Mouse (Mus musculus) midbrain, embryonic 14.5 days (tissue): ENCODE data around the gene Pdzrn3. TPM values are rescaled to one million over a fixed set of nuclear protein-coding genes. Genes with fewer than 3 reads are reported as not detected.

ENCODE experiments used
- ATAC-seq: fragments of 200-750 bp; cut with Nextera tagmentation; 2 replicates; pipeline ENCODE4 v1.8.0; 2017; ENCODE audit warnings: moderate number of reproducible peaks, moderate library complexity; ENCODE audit not compliant: low FRiP score, low TSS enrichment
- DNase-seq: peaks from one replicate; pipeline ENCODE4 v3.0.0-alpha.2; 2015
- H3K27ac ChIP-seq: fragments of 300-500 bp; sonication (generic); replicated peaks from 2 replicates; pipeline ENCODE4 v1.5.1; 2014; ENCODE audit warnings: mild to moderate bottlenecking, low read depth, low read length, moderate library complexity
- H3K27me3 ChIP-seq: fragments of 300-500 bp; sonication (generic); 2 replicates; pipeline ENCODE4 v1.6.1; 2014; ENCODE audit warnings: low read length, control low read depth, mixed read lengths; ENCODE audit not compliant: control insufficient read depth, insufficient read depth
- H3K36me3 ChIP-seq: fragments of 300-500 bp; sonication (generic); 2 replicates; pipeline ENCODE4 v1.6.1; 2014; ENCODE audit warnings: low read length, control low read depth; ENCODE audit not compliant: control insufficient read depth, insufficient read depth
- H3K4me1 ChIP-seq: fragments of 300-500 bp; sonication (generic); 2 replicates; pipeline ENCODE4 v1.6.1; 2014; ENCODE audit warnings: mild to moderate bottlenecking, antibody characterized with exemption, low read length, control low read depth; ENCODE audit not compliant: control insufficient read depth, insufficient read depth
- H3K4me2 ChIP-seq: fragments of 300-500 bp; sonication (generic); 2 replicates; pipeline ENCODE4 v1.6.1; 2014; ENCODE audit warnings: mild to moderate bottlenecking, low read length, moderate library complexity
- H3K4me3 ChIP-seq: fragments of 300-500 bp; sonication (generic); replicated peaks from 2 replicates; pipeline ENCODE4 v1.5.1; 2014; ENCODE audit warnings: low read depth, low read length
- H3K9ac ChIP-seq: fragments of 300-500 bp; sonication (generic); replicated peaks from 2 replicates; pipeline ENCODE4 v1.6.1; 2014; ENCODE audit warnings: mild to moderate bottlenecking, low read length, moderate library complexity
- H3K9me3 ChIP-seq: fragments of 300-500 bp; sonication (generic); 2 replicates; pipeline ENCODE4 v1.6.1; 2016; ENCODE audit warnings: low read length, control low read depth, mixed read lengths; ENCODE audit not compliant: control insufficient read depth
- WGBS: fragments of 180-500 bp; shearing (Covaris S2); extraction: QIAGEN DNeasy Blood & Tissue Kit; methylation state at CpG from one replicate; pipeline ENCODE4 v1.1.7; 2014; 5-methylcytosine and 5-hydroxymethylcytosine counted together
- polyA plus RNA-seq: library from polyadenylated mRNA; unstranded; fragments of >200 nt; fragmentation: Nextera tagmentation; extraction: Ambion mirVana; gene quantifications from 2 replicates; pipeline ENCODE4 v1.2.1, GENCODE M21; 2014

Gene Pdzrn3
- polyA plus RNA-seq, 1 experiment from 2014 or later, result 20.6 TPM

DNA sequence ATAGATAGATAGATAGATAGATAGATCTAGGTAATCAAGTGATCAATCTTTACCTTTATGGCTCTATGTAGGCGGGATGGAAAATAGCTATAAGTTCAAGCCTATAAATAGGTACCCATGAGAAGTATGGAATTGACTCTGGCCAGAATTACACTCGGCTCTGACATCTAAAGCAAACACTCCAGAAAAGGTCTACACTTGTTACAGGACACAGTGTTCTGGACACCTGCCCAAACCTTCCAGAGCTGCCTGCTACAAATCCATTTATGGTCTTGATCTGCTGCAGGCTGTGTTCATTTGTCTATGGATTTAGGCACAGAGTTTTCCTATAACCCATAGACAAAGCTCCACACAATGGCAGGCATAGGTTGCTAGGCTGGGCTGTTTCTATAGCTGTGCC is 102.9 kb downstream of the Pdzrn3 start:
- Histone ChIP-seq H3K4me3 (no peak overlapping the region), H3K27me3 (peaks cover 9% of the 10 kb centered on the region; the same call in 1 of the 2 replicates), H3K36me3 (no peaks in the 10 kb centered on the region), H3K9ac (no peak overlapping the region), H3K4me2 (no peak overlapping the region), H3K9me3 (no peaks in the 10 kb centered on the region), H3K27ac (no peak overlapping the region), H3K4me1 (no peaks in the 10 kb centered on the region)
- ATAC-seq (no peak), DNase-seq (no peak)
- WGBS, result 83% methylated on average over 2 of the region's 2 CpGs

DNA sequence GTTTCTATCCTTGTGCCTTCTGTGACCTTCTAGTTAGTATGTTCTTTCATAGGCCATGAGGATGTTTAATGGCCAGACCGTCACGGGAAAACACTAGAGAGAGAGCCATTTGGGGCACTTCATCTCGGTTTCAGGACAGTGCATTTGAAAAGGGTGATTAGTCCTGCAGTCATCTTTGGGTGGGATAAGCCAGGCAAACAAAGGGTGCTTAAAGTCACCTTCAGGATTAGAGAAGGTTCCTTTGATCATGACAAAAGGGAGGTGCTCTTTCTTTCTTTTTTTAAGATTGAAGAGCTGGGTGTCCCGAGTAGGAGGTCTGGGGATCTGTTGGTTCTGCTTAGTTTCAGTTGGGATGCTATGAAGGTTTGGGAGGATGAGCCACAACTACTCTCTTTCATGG is 105.4 kb downstream of the Pdzrn3 start:
- Histone ChIP-seq H3K4me1 (no peaks in the 10 kb centered on the region), H3K9ac (no peak overlapping the region), H3K4me2 (no peak overlapping the region), H3K36me3 (no peaks in the 10 kb centered on the region), H3K9me3 (no peaks in the 10 kb centered on the region), H3K4me3 (no peak overlapping the region), H3K27ac (no peak overlapping the region), H3K27me3 (peaks cover 12% of the 10 kb centered on the region)
- WGBS, result 16% methylated on average over 4 of the region's 4 CpGs
- no peak for DNase-seq
- no peak for ATAC-seq

DNA sequence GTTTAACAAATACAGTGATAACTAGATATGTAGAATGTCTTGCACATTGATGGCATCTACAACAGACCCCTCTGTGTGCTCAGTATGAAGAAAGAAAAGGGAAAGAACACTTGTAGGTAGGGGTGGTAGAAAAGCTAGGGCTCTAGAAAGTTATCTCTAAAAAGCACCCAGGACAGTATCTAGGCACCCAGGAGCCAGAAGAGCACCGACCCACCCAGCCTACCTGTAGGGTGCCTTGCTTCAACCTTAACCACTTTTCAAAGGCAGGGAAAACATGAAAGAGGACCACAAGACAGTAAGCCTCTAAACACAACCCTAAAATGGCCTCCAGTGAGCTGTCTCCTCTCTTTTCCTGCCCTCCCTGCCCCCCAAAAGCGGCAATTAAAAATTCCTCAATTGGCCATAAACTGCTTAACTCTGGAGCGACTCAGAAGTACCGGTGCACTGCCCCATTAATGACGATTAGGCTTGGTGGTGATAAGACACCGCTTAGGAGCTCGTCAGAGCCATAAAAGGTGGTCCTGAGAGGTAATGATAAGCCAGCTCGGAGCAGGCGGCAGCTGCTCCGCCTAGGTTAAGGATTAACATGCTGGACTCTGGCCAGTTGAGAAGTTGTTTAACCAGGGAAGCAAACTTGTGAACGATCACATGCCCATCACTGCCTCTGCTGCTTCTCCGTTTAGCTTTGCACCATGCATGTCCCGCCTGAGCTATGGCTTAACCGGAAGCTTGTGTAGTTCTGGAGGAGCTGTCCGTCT is 106.1 kb downstream of the Pdzrn3 start:
- DNase-seq, result no peak
- Histone ChIP-seq H3K9ac (no peak overlapping the region), H3K27me3 (peaks cover 13% of the 10 kb centered on the region), H3K36me3 (no peaks in the 10 kb centered on the region), H3K9me3 (no peaks in the 10 kb centered on the region), H3K4me2 (no peak overlapping the region), H3K27ac (no peak overlapping the region), H3K4me3 (no peak overlapping the region), H3K4me1 (no peaks in the 10 kb centered on the region)
- WGBS, result 31% methylated on average over 15 of the region's 15 CpGs
- ATAC-seq, result no peak

DNA sequence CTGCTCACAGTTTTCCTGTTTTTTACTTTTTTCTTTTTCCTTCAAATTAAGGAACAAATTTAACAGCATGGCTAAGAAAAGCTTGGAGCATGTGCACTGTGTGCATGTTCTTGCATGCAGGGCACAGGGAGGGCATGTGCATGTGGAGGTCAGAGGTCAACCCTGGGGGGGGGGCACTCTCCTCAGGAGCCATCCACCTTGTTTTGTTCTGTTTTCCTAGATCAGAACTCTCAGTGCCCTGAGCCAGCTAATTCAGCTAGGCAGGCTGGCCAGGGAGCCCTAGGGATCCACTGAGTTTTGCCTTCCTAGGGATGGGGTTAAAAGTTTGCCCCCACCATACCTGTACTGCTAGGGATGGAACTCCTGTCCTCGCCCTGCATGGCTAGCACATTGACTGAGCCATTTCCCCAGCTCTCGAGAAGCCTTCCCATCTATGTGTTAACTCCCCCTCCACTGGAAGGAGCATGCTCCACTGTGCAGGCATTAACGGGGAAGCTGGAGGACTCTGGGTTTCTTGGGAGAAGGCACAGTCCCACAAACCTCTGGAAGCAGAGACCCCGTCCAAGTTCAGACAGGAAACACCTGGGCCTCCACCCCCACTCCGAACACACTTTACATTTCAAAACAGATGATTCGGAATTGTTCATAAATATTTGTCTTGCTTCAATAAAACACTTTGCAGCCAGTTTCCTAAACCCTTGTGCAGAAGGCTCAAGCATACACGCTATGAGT is 107.4 kb downstream of the Pdzrn3 start:
- H3K9me3 ChIP-seq, result no peaks in the 10 kb centered on the region
- 65% methylated on average over 7 of the region's 7 CpGs for WGBS
- H3K9ac ChIP-seq, result no peak overlapping the region
- H3K27ac ChIP-seq, result no peak overlapping the region
- ATAC-seq (no peak), DNase-seq (no peak)
- H3K27me3 ChIP-seq, result peaks cover 17% of the 10 kb centered on the region
- no peak overlapping the region for H3K4me2 ChIP-seq
- no peaks in the 10 kb centered on the region for H3K4me1 ChIP-seq
- no peaks in the 10 kb centered on the region for H3K36me3 ChIP-seq
- H3K4me3 ChIP-seq, result no peak overlapping the region

DNA sequence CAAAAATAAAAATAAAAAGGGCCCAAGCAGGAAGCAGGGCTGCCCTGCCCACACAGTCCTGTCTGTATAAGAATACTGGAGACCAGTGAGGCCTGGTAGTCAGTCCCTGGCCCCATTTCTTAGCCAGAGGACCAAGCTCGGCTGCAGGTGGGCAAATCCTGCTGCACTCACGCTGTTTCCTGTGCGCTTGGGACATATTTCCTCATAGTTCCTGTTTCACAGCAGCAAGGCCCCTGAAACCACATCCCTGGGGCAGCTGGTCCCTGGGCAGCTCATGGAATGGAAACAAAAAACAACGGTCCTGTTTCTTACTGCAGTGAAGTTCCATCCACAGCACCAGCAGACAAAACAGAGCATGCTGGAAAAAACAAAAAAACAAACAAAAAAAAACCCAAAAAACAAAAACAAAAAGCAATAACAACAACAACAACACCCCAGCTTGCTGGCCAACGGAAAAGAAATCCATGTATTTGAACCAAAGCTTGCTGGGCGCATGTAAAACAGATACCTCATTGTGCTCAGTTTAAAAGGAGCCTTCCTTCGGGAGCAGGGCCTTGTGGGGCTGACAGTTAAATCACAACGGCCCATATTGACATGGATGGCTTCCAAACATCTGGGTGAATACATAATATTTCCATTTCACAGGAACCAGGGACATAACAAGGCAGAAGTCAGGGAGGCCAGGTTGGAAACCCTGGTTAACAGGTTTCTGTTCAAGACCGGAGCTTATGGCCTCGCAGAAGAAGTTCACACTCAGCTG is 108.2 kb downstream of the Pdzrn3 start:
- Histone ChIP-seq H3K4me3 (no peak overlapping the region), H3K36me3 (no peaks in the 10 kb centered on the region), H3K4me2 (no peak overlapping the region), H3K9me3 (no peaks in the 10 kb centered on the region), H3K27me3 (peaks cover 17% of the 10 kb centered on the region), H3K27ac (no peak overlapping the region), H3K9ac (no peak overlapping the region), H3K4me1 (no peaks in the 10 kb centered on the region)
- ATAC-seq, result no peak
- no peak for DNase-seq
- WGBS, result 38% methylated on average over 10 of the region's 10 CpGs

DNA sequence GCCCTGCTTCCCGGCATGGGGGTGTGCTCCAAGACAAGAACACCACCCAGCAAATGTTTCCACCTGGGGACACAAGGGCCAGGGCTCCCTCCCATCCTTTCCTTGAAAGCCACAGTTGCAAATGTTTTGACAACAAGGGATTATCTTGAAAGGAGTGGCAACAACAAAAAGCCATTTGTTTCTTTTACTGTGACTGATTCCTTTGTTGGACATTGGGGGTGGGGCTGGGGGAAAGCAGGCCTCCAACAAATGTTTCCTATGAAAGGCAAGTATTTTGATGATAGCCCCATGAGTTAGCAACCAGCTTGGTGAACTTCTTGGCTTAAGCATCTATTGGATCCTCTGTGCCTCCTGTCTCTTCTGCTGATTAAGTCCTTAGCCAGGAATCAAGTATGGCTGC is 109.4 kb downstream of the Pdzrn3 start:
- H3K27me3 ChIP-seq, result peaks cover 17% of the 10 kb centered on the region
- no peaks in the 10 kb centered on the region for H3K9me3 ChIP-seq
- no peak overlapping the region for H3K9ac ChIP-seq
- peaks cover 7% of the 10 kb centered on the region; the same call in 1 of the 2 replicates for H3K4me1 ChIP-seq
- H3K36me3 ChIP-seq, result no peaks in the 10 kb centered on the region
- 9% methylated on average over 1 of the region's 1 CpGs for whole genome bisulfite sequencing
- H3K4me3 ChIP-seq, result no peak overlapping the region
- DNase-seq (no peak), ATAC-seq (no peak)
- H3K4me2 ChIP-seq, result no peak overlapping the region
- H3K27ac ChIP-seq, result no peak overlapping the region

DNA sequence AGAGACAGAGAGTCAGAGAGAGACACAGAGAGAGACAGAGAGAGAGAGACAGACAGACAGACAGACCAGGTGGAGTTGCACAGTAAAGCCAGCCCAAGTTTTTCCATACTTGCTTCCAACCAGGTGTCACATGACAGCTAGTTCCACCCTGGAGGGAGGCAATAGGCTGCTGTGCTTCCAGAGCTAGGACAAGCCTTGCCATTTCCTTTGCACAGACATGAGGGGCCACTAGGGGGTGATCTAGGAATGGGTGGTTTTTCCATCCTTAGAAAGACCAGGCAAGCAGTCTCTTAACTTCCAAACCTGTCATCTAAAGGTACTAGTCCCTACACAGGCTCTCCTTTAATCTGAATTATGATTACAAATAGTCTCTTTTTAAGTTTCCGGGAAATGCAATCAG is 110.9 kb downstream of the Pdzrn3 start:
- Histone ChIP-seq H3K27ac (no peak overlapping the region), H3K9ac (no peak overlapping the region), H3K4me1 (peaks cover 13% of the 10 kb centered on the region; the same call in 1 of the 2 replicates), H3K4me3 (no peak overlapping the region), H3K27me3 (peaks cover 12% of the 10 kb centered on the region; the same call in 1 of the 2 replicates), H3K36me3 (no peaks in the 10 kb centered on the region), H3K9me3 (no peaks in the 10 kb centered on the region), H3K4me2 (no peak overlapping the region)
- DNase-seq (peak; percentile 87), ATAC-seq (peak; percentile 51; the same call in 1 of the 2 replicates)
- 36% methylated on average over 1 of the region's 1 CpGs for WGBS

DNA sequence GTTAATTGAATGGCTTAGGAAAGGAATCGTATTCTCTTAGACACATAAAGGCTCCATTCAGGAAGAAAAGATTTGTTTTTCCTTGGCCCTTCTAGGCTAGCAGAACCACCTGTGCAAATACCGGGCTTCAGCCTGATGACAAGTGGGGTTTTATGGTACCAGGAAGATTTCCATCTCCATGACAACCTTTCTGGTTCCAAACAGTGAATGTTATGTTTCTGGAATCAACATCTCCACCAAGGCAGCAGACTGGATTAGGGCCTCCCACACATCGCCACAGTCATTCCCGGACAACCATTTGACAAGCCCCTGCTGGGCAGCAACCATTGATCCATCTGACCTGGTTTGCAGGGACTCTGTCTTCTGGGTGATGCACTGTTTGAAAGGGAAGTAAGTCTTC is 114.2 kb downstream of the Pdzrn3 start:
- Histone ChIP-seq H3K36me3 (no peaks in the 10 kb centered on the region), H3K4me2 (no peak overlapping the region), H3K9ac (no peak overlapping the region), H3K27me3 (peaks cover 5% of the 10 kb centered on the region; the same call in 1 of the 2 replicates), H3K27ac (no peak overlapping the region), H3K4me1 (peaks cover 13% of the 10 kb centered on the region; the same call in 1 of the 2 replicates), H3K4me3 (no peak overlapping the region), H3K9me3 (no peaks in the 10 kb centered on the region)
- ATAC-seq, result peak; percentile 55
- DNase-seq, result peak; percentile 63
- WGBS, result 4% methylated on average over 4 of the region's 4 CpGs
